Comparison of ENCODE assay signal across 27 mouse cellular contexts in the genomic region with DNA sequence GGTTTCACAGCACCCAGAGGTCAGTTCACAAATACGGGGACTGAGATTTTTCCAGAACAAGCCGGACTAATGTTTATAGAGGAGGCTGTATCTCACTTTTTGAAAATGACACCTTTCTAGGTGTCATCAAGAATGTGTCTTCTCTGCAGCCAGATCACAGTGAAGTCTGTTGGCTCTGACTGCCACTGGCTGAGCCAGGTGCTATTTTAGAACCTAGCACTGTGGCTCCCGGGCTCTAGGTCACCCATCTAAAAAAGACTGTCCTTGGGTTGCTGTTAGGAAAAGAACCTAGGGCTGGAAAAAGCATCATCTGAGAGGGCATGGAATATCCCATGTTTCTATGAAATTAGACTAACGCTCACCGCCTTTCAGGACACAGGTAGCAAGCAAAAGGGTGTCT. TPM values are rescaled to one million over a fixed set of nuclear protein-coding genes. Genes with fewer than 3 reads are reported as not detected.
DNase-seq lines count a peak whose midpoint lies in the region; TF ChIP-seq lines count a peak whose summit lies in the region.
"Had no signal": no experiment of that assay in that cellular context is flagged by ENCODE, and none has a peak within 500 bp of the region (broad histone marks: within the 10 kb centered on the region; RNA-seq: fewer than 3 reads in every experiment).

No protein-coding gene starts in this region.

- no peak overlapping the region for H3K4me3 ChIP-seq in CH12.LX (replicated peaks in 1 of 3; ENCODE audit: low read depth in 2 of 3, low read length in 2 of 3, poor library complexity in 1 of 3)
- H3K4me3 ChIP-seq: erythroblast, embryonic 14.5 days; heart, embryonic 13.5 days; hindbrain, embryonic 10.5 days; hindbrain, embryonic 15.5 days; left cerebral cortex, adult 2 months; limb, embryonic 13.5 days; lung, embryonic 15.5 days had no signal

- no peak for TF ChIP-seq POLR2A in CH12.LX (IDR thresholded peaks at IDR 0.05; ENCODE audit: low read depth, low read length)

- H3K9ac ChIP-seq in CH12.LX (ENCODE audit: insufficient read depth, low read depth): no peak overlapping the region
- H3K9ac ChIP-seq: forebrain, postnatal 0 days; heart, embryonic 13.5 days; hindbrain, embryonic 15.5 days; limb, embryonic 13.5 days; lung, embryonic 15.5 days had no signal

- H3K79me2 ChIP-seq in CH12.LX (replicated peaks; ENCODE audit: control insufficient read depth, extremely low read depth, insufficient read depth, poor library complexity, severe bottlenecking): no peaks in the 10 kb centered on the region

- intact Hi-C loops in heart, postnatal 36 days (cut with DNase I): no loop called here
- intact Hi-C loops in gastrocnemius, postnatal 14 days (cut with DNase I; ENCODE audit: low total_unique reads): no loop called here

- no peaks in the 10 kb centered on the region for H3K4me1 ChIP-seq in CH12.LX (ENCODE audit: control insufficient read depth in 1 of 2, insufficient read depth in 2 of 2)
- H3K4me1 ChIP-seq: heart, embryonic 13.5 days; hindbrain, embryonic 10.5 days; hindbrain, embryonic 15.5 days; limb, embryonic 13.5 days; lung, embryonic 15.5 days had no signal

- TF ChIP-seq CTCF in CH12.LX (conservative IDR thresholded peaks at IDR 0.05 in 1 of 2, IDR thresholded peaks at IDR 0.05 in 1 of 2; ENCODE audit: low read depth in 2 of 2, low read length in 2 of 2): no peak

- TF ChIP-seq RAD21 in CH12.LX (IDR thresholded peaks at IDR 0.05; ENCODE audit: low read depth, low read length): no peak

- TF ChIP-seq EP300 in CH12.LX (IDR thresholded peaks at IDR 0.05; ENCODE audit: low read length): no peak

- DNase-seq in heart, adult 11 months: peak; percentile 95
- no peak for DNase-seq in heart, postnatal 36 days
- no peak for DNase-seq in CH12.LX (ENCODE audit: extremely low read depth)
- DNase-seq in gastrocnemius, postnatal 14 days: peak; percentile 11
- DNase-seq in heart, postnatal 4 days: peak; percentile 35
- DNase-seq in embryo, embryonic 11 days: no peak
- DNase-seq in left cerebral cortex, adult 11 months (ENCODE audit: low spot score): no peak
- DNase-seq: adrenal gland, postnatal 25 days; cerebellum, adult 11-12 months; cerebellum, postnatal 10 days; forebrain, postnatal 0 days; kidney, adult 11 months; kidney, postnatal 14 days; layer of hippocampus, adult 9-11 months; lung, postnatal 36 days; right cerebral cortex, postnatal 25 days; thymus, adult 2 months; thymus, postnatal 36 days had no signal

- H3K27ac ChIP-seq in CH12.LX (ENCODE audit: insufficient read depth, low read depth): no peak overlapping the region
- H3K27ac ChIP-seq: heart, embryonic 13.5 days; hindbrain, embryonic 10.5 days; hindbrain, embryonic 15.5 days; left cerebral cortex, adult 2 months; limb, embryonic 13.5 days; lung, embryonic 15.5 days had no signal

- H3K9me3 ChIP-seq in CH12.LX (replicated peaks; ENCODE audit: low read length): no peaks in the 10 kb centered on the region
- H3K9me3 ChIP-seq: heart, embryonic 13.5 days; hindbrain, embryonic 10.5 days; hindbrain, embryonic 15.5 days; limb, embryonic 13.5 days; lung, embryonic 15.5 days had no signal

- H3K36me3 ChIP-seq in CH12.LX (replicated peaks in 1 of 2; ENCODE audit: control insufficient read depth in 1 of 2, insufficient read depth in 1 of 2, low read length in 1 of 2): no peaks in the 10 kb centered on the region
- H3K36me3 ChIP-seq: heart, embryonic 13.5 days; hindbrain, embryonic 10.5 days; hindbrain, embryonic 15.5 days; limb, embryonic 13.5 days; lung, embryonic 15.5 days had no signal

- in situ Hi-C loops in CH12.LX (cut with MboI; ENCODE audit: low pct_ligation_motif_present, low pct_unique_long_range_greater_than_20kb, low sequenced_read_pairs): no loop called here

- no peaks in the 10 kb centered on the region for H3K27me3 ChIP-seq in CH12.LX (replicated peaks)
- H3K27me3 ChIP-seq: heart, embryonic 13.5 days; hindbrain, embryonic 15.5 days; limb, embryonic 13.5 days; lung, embryonic 15.5 days had no signal

- dilution Hi-C loops in CH12.LX (cut with MboI; ENCODE audit: extremely low pct_ligation_motif_present, extremely low pct_unique_long_range_greater_than_20kb, low sequenced_read_pairs): no loop called here

- 0 out of 2 replicates have a peak overlapping the region, but pooled peaks have one; percentile 2 for H3K4me2 ChIP-seq in CH12.LX (ENCODE audit: insufficient read depth, low read depth, poor library complexity, severe bottlenecking)
- H3K4me2 ChIP-seq: heart, embryonic 13.5 days; hindbrain, embryonic 15.5 days; limb, embryonic 13.5 days; liver, embryonic 11.5 days; lung, embryonic 15.5 days; midbrain, embryonic 11.5 days had no signal

TF ChIP-seq in CH12.LX, 34 proteins besides CTCF, POLR2A, EP300 and RAD21:
- TF ChIP-seq HCFC1 (IDR thresholded peaks at IDR 0.05; ENCODE audit: low read depth, low read length): no peak

RNA-seq across cellular contexts. Expression of a gene that starts 10.7 kb away (rescaled TPM):
- total RNA-seq in heart, postnatal 36 days (2021): 10 to 100 TPM in 1 of 2 experiments, 1 to 10 TPM in 1; 8.6 to 11.9 TPM
- total RNA-seq in CH12.LX (2012; rRNA removed) (0.13 and 0.47 TPM in 2 replicates), CH12.LX (2014; rRNA removed) (0.43 and 0.85 TPM in 2 replicates)
- 0.50 and 1.3 TPM in 2 replicates for polyA plus RNA-seq in CH12.LX (2012; ENCODE audit: insufficient read length, low read depth)
- total RNA-seq in gastrocnemius, postnatal 14 days (2021): 1 to 10 TPM; 7.8 to 9.9 TPM
- 10 to 100 TPM in 1 of 2 experiments, 1 to 10 TPM in 1; 8.2 to 10.6 TPM for total RNA-seq in heart, postnatal 4 days (2021)

Comparison
In these comparisons a context has a peak if more than half of its experiments do, and no peak if none do; other contexts are left out.
1. DNase-seq: peak in heart, adult 11 months (single experiment), gastrocnemius, postnatal 14 days (single experiment) and heart, postnatal 4 days (single experiment); none in heart, postnatal 36 days (0 of 2), CH12.LX (single experiment), embryo, embryonic 11 days (single experiment) and left cerebral cortex, adult 11 months (single experiment).
2. RNA of a gene that starts 10.7 kb away (total RNA-seq): 8.6 to 11.9 TPM in heart, postnatal 36 days, 8.2 to 10.6 TPM in heart, postnatal 4 days and 7.8 to 9.9 TPM in gastrocnemius, postnatal 14 days; 0.13 to 0.85 TPM in CH12.LX; every median in the first group is over 4 times any median in the second.